Mouse (Mus musculus) embryonic facial prominence, embryonic 14.5 days (tissue): ENCODE data around the gene Ccdc78. TPM values are rescaled to one million over a fixed set of nuclear protein-coding genes. Genes with fewer than 3 reads are reported as not detected.
A peak's percentile ranks its signal among the peaks of the same experiment; 100 is the strongest.

Experiments
- ATAC-seq: fragments of 200-750 bp; cut with Nextera tagmentation; 2 replicates; pipeline ENCODE4 v1.8.0; 2017; ENCODE audit warnings: low read depth, moderate number of reproducible peaks, moderate TSS enrichment
- DNase-seq: peaks from one replicate; pipeline ENCODE4 v3.0.0-alpha.2; 2015; ENCODE audit warnings: low spot score
- H3K27ac ChIP-seq: fragments of 300-500 bp; sonication (generic); replicated peaks from 2 replicates; pipeline ENCODE4 v1.5.1; 2014; ENCODE audit warnings: low read depth, mild to moderate bottlenecking, low read length, moderate library complexity
- H3K27me3 ChIP-seq: fragments of 300-500 bp; sonication (generic); replicated peaks from 2 replicates; pipeline ENCODE4 v1.6.1; 2014; ENCODE audit warnings: low read length; ENCODE audit not compliant: control insufficient read depth, insufficient read depth
- H3K36me3 ChIP-seq: fragments of 300-500 bp; sonication (generic); 2 replicates; pipeline ENCODE4 v1.6.1; 2014; ENCODE audit warnings: low read length, mixed read lengths; ENCODE audit not compliant: control insufficient read depth, insufficient read depth
- H3K4me1 ChIP-seq: fragments of 300-500 bp; sonication (generic); 2 replicates; pipeline ENCODE4 v1.6.1; 2014; ENCODE audit warnings: antibody characterized with exemption, low read length; ENCODE audit not compliant: control insufficient read depth, insufficient read depth
- H3K4me2 ChIP-seq: fragments of 300-500 bp; sonication (generic); 2 replicates; pipeline ENCODE4 v1.6.1; 2014; ENCODE audit warnings: low read depth, mild to moderate bottlenecking, low read length, moderate library complexity, mixed read lengths
- H3K4me3 ChIP-seq: fragments of 300-500 bp; sonication (generic); 2 replicates; pipeline ENCODE4 v1.5.1; 2014; ENCODE audit warnings: low read depth, mild to moderate bottlenecking, low read length
- H3K9ac ChIP-seq: fragments of 300-500 bp; sonication (generic); 2 replicates; pipeline ENCODE4 v1.6.1; 2014; ENCODE audit warnings: low read depth, mild to moderate bottlenecking, low read length, moderate library complexity, mixed read lengths
- H3K9me3 ChIP-seq: fragments of 300-500 bp; sonication (generic); 2 replicates; pipeline ENCODE4 v1.6.1; 2016; ENCODE audit warnings: low read length; ENCODE audit not compliant: control insufficient read depth
- WGBS: fragments of 180-500 bp; shearing (Covaris S2); extraction: QIAGEN DNeasy Blood & Tissue Kit; methylation state at CpG from one replicate; pipeline ENCODE4 v1.1.7; 2014; 5-methylcytosine and 5-hydroxymethylcytosine counted together
- polyA plus RNA-seq: library from polyadenylated mRNA; unstranded; fragments of >200 nt; fragmentation: Nextera tagmentation; extraction: Ambion mirVana; gene quantifications from 2 replicates; pipeline ENCODE4 v1.2.1, GENCODE M21; 2014

Gene Ccdc78
- polyA plus RNA-seq, 1 experiment from 2014 or later, result 0.65 TPM

DNA sequence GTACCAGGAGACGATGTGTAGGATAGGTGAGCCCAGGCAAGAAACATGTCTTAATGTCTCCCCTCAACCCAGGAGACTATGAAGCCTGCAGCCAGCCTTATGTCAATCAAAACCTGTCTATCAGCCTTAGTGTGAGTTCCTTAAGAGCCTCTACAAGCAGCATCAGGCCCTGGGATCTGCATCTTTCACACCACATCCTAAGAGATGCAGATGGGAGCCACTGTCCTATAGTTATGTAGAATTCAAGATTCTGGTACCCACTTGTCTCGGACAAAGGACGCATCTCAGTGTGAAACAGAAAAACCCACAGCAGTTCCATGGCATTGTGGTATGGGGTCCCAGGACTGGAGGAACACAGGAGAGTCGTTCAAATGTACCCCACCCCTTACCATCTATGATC is 31.3 kb upstream of the Ccdc78 start:
- Histone ChIP-seq H3K27ac (no peak overlapping the region), H3K4me1 (peaks cover 3% of the 10 kb centered on the region; the same call in 1 of the 2 replicates), H3K27me3 (no peaks in the 10 kb centered on the region), H3K4me3 (no peak overlapping the region), H3K4me2 (no peak overlapping the region), H3K36me3 (no peaks in the 10 kb centered on the region), H3K9ac (no peak overlapping the region), H3K9me3 (no peaks in the 10 kb centered on the region)
- WGBS, result 75% methylated on average over 4 of the region's 4 CpGs
- ATAC-seq (no peak), DNase-seq (no peak)

DNA sequence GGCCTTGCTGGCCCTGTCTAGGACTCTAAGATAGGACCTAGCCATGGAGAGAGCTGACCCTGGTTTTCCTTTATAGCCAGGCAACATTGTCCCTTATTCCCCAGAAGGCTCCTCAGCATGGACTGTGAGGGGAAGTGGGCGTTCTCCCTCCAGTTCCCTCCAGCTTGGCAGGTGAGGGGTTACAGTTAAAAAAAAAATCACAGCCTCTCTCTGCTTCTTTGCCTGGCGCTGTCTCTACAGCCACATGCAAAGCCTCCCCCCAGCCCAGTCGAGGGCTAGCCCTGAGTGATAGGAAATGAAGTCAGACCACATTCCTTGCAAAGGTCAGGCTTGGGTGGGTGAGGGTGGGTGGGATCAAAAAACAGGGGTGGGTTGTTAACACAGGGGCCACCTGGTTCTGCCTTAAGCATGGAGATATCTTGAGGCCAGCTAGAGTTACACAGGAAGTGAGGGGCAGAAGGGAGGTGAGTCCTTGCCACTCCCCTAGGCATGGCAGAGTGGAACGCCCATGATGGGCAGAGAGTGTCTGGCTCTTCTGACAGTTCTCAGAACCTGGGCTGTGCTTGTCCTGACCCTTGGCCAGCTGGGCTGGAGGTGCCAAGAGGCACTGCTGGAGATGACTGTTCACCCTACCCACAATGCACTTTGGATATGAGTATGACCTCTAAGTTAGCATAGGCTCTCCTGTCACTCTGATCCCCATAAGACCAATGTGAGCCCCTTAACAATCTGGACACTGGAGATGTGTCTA is 30.6 kb upstream of the Ccdc78 start:
- H3K27ac ChIP-seq, result no peak overlapping the region
- no peak overlapping the region for H3K4me3 ChIP-seq
- 21% methylated on average over 4 of the region's 4 CpGs for WGBS
- ATAC-seq, result no peak
- H3K9me3 ChIP-seq, result no peaks in the 10 kb centered on the region
- peaks cover 3% of the 10 kb centered on the region; the same call in 1 of the 2 replicates for H3K4me1 ChIP-seq
- DNase-seq, result peak; percentile 11
- H3K4me2 ChIP-seq, result no peak overlapping the region
- no peaks in the 10 kb centered on the region for H3K36me3 ChIP-seq
- no peaks in the 10 kb centered on the region for H3K27me3 ChIP-seq
- no peak overlapping the region for H3K9ac ChIP-seq

DNA sequence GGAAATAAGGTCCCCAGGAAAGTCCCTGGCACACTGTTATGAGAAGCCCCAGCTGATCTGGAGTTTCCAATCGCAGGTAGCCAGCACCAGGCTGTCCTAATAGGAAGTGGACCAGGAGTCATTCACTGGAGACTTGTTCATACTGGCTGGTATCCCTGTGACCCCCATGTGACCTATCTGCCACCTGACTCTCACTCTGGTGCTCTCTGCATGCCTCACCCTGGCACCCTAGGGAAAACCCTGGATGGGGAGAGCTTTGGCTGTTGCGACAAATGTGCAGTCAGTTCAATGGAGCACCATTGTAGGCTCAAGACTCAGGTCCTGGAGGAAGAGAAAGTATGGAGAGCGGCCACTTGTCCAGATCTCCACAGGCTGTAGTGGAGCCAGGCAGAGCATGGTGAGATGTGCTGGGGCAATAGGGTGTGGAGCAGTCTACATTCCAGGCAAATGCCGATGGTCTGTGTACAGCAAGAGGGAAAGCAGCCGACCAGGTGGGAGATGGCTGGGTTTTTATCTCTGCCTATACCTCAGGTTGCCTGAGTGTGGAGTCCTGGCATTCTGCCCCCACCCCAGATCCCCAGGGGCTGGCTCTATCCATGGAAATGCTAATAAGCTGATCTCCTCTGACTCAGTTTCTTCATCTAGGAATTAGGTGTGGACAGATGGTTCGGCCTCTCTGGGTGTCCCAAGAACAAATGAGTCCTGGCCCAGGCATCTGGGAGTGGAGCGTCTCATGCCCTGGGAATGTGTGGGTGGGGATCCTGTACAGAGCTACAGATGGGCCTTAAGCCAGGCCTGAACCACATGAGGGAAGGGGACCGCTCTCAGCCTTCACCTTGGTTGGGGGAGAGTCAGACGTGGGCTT is 29.8 kb upstream of the Ccdc78 start:
- H3K4me2 ChIP-seq, result no peak overlapping the region
- no peak overlapping the region for H3K4me3 ChIP-seq
- H3K36me3 ChIP-seq, result no peaks in the 10 kb centered on the region
- H3K27ac ChIP-seq, result no peak overlapping the region
- H3K9me3 ChIP-seq, result no peaks in the 10 kb centered on the region
- WGBS, result 65% methylated on average over 9 of the region's 9 CpGs
- H3K27me3 ChIP-seq, result no peaks in the 10 kb centered on the region
- H3K9ac ChIP-seq, result no peak overlapping the region; the same call in 1 of the 2 replicates
- no peak for DNase-seq
- H3K4me1 ChIP-seq, result no peaks in the 10 kb centered on the region
- ATAC-seq, result no peak

DNA sequence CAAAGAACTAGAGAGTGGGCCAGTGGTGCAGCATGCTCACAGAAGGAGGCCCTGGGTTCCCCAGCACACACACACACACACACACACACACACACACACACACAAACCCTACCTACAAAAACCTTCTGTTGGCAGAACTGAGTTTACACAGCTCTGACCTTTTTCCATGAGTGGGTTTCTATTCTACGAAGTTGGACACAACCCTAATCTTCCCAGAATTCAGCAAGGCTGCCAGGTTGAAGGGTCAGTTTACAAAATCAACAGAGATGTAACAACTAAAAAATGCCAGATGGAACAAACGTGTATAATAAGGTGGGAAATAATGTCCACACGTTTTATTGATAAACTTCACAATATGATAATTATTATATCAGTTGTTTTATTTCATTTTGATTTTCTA is 28.7 kb upstream of the Ccdc78 start:
- H3K4me1 ChIP-seq, result no peaks in the 10 kb centered on the region
- no peaks in the 10 kb centered on the region for H3K9me3 ChIP-seq
- WGBS, result 57% methylated on average over 3 of the region's 3 CpGs
- H3K4me2 ChIP-seq, result no peak overlapping the region
- no peaks in the 10 kb centered on the region for H3K36me3 ChIP-seq
- no peaks in the 10 kb centered on the region for H3K27me3 ChIP-seq
- H3K27ac ChIP-seq, result no peak overlapping the region
- no peak overlapping the region for H3K9ac ChIP-seq
- no peak overlapping the region for H3K4me3 ChIP-seq
- ATAC-seq (no peak), DNase-seq (no peak)

DNA sequence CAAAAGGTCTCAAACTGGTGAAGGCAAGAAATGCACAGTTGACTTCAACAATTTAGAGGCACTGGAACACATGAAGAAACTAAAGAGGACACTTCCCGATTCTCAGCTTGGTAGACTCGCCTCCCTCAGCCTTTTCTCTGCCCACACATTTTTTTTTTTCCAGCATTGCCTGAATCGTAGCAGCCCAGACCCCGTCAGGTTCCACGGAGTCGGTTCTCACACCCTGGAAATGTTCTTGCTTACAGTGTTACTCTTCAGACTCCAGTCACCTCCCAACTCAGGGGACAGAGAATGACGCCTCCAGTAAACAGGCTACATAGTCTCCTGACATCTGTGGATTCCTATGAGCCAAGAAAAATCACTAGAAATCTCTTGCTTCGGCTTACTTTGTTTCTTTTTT is 26.2 kb upstream of the Ccdc78 start:
- ATAC-seq (no peak), DNase-seq (no peak)
- H3K4me3 ChIP-seq, result no peak overlapping the region
- H3K36me3 ChIP-seq, result no peaks in the 10 kb centered on the region
- no peaks in the 10 kb centered on the region for H3K27me3 ChIP-seq
- no peak overlapping the region for H3K4me2 ChIP-seq
- H3K4me1 ChIP-seq, result no peaks in the 10 kb centered on the region
- WGBS, result 78% methylated on average over 8 of the region's 8 CpGs
- no peak overlapping the region for H3K9ac ChIP-seq
- no peak overlapping the region for H3K27ac ChIP-seq
- H3K9me3 ChIP-seq, result no peaks in the 10 kb centered on the region

DNA sequence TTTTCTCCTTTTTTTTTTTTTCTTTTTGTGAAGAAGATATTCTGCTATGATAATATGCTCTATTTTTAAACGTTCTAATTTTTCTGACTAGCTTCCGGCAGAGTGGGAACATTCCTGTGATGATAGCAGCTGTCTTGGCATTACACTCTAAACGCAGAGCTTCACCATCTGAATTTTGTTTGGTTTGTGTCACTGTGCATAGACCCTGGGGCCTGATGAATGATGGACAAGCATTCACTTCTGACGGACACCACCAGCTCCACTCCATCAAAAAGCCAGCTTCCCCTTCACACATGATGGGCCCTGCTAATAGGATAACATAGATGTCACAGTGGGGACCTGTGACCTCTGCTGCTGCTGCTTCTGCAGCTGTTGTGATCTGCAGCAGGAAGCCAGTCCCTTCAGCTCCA is 24.8 kb upstream of the Ccdc78 start:
- WGBS, result 29% methylated on average over 4 of the region's 4 CpGs
- peak; percentile 42 for DNase-seq
- no peaks in the 10 kb centered on the region for H3K4me1 ChIP-seq
- no peak overlapping the region for H3K27ac ChIP-seq
- no peaks in the 10 kb centered on the region for H3K9me3 ChIP-seq
- no peak; the same call in 1 of the 2 replicates for ATAC-seq
- H3K4me2 ChIP-seq, result no peak overlapping the region
- no peaks in the 10 kb centered on the region for H3K27me3 ChIP-seq
- H3K4me3 ChIP-seq, result no peak overlapping the region
- no peaks in the 10 kb centered on the region for H3K36me3 ChIP-seq
- H3K9ac ChIP-seq, result no peak overlapping the region

DNA sequence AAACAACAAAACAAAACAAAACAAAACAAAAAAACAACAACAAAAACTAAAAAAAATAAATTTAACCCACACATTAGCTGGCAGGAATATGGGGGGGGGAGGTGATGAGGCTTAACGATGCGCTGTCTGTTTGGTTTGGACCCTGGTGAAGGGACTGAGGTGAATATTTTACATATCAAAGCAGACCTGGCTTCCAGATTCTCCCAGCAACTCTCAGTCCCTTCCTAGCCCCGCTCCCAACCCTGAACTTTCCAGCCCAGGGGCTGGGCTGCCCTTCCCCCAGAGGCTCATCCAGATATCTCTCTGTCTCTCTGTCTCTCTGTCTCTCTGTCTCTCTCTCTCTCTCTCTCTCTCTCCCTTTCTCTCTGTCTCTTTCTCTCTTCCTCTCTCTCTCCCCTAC is 23.8 kb upstream of the Ccdc78 start:
- no peak for ATAC-seq
- DNase-seq, result no peak

DNA sequence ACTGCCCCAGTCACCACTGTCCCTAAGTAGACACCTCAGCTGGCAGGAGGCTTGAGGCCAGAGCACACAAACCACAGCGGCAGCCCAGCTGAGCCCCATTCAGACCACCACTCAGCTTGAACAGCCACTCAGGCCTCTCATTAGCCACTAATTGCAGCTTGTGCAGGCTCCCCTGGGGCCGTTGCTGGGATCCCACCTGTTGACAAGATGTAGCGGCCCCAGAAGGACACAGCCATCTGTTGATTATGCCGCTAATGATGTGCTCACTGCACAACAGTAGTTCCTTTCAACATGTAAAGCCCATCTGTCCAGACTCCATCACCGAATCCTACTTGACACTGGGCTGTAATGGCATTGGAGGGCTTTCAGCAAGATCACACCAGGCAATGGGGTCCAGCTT is 20.5 kb upstream of the Ccdc78 start:
- no peak overlapping the region for H3K4me2 ChIP-seq
- no peak overlapping the region for H3K9ac ChIP-seq
- H3K27ac ChIP-seq, result no peak overlapping the region
- H3K36me3 ChIP-seq, result no peaks in the 10 kb centered on the region
- H3K9me3 ChIP-seq, result no peaks in the 10 kb centered on the region
- H3K4me3 ChIP-seq, result no peak overlapping the region
- no peaks in the 10 kb centered on the region for H3K4me1 ChIP-seq
- DNase-seq, result peak; percentile 86
- no peaks in the 10 kb centered on the region for H3K27me3 ChIP-seq
- WGBS, result 35% methylated on average over 4 of the region's 5 CpGs
- peak; percentile 72 for ATAC-seq

More for the DNA sequence above, 23.8 kb upstream of the Ccdc78 start:
- Histone ChIP-seq H3K36me3 (no peaks in the 10 kb centered on the region), H3K4me1 (no peaks in the 10 kb centered on the region), H3K9ac (no peak overlapping the region), H3K4me3 (no peak overlapping the region), H3K9me3 (no peaks in the 10 kb centered on the region), H3K27me3 (no peaks in the 10 kb centered on the region), H3K27ac (no peak overlapping the region), H3K4me2 (no peak overlapping the region)
- WGBS, result 38% methylated on average over 3 of the region's 3 CpGs
